Mouse (Mus musculus): ENCODE results near the gene Impg2.

- TF ChIP-seq CTCF (IDR thresholded peaks at IDR 0.05; ENCODE audit: borderline replicate concordance, insufficient read depth, low read length) (no peak), POLR2A (IDR thresholded peaks at IDR 0.05; ENCODE audit: low read depth, low read length) (no peak)
Observed at GRCm38 (mm10) chr16:56281336-56281735, 77.2 kb downstream of the Impg2 start.
